Mouse (Mus musculus): ENCODE measurements around the gene Zfp366. TPM values are rescaled to one million over a fixed set of nuclear protein-coding genes. Genes with fewer than 3 reads are reported as not detected.

Gene Zfp366
- polyA plus RNA-seq, 1 experiment, result 9.0 TPM

GRCm38 (mm10) chr13:99196865-99197264 is 12.2 kb downstream of the Zfp366 start:
- Histone ChIP-seq H3K36me3 (ENCODE audit: control insufficient read depth, insufficient read depth, low read length) (no peaks in the 10 kb centered on the region), H3K4me3 (ENCODE audit: extremely low read depth, insufficient read depth, insufficient read length) (no peak overlapping the region), H3K4me1 (ENCODE audit: control insufficient read depth, insufficient read depth, insufficient read length) (no peaks in the 10 kb centered on the region; the same call in 1 of the 2 replicates), H3K27ac (ENCODE audit: insufficient read depth, low read length) (no peak overlapping the region), H3K27me3 (ENCODE audit: control insufficient read depth, insufficient read depth, low read length) (no peaks in the 10 kb centered on the region)
- no peak for TF ChIP-seq CTCF (IDR thresholded peaks at IDR 0.05; ENCODE audit: extremely low read depth, insufficient read depth, insufficient read length, insufficient replicate concordance)
- no peak for TF ChIP-seq POLR2A (IDR thresholded peaks at IDR 0.05; ENCODE audit: low read depth, low read length)
- WGBS, result 67% methylated on average over 4 of the region's 4 CpGs
- DNase-seq (ENCODE audit: low read depth in 1 of 2, low spot score in 2 of 2), result no peak

GRCm38 (mm10) chr13:99201647-99202574 is 17.3 kb downstream of the Zfp366 start:
- no peaks in the 10 kb centered on the region for H3K36me3 ChIP-seq (ENCODE audit: control insufficient read depth, insufficient read depth, low read length)
- no peak overlapping the region for H3K4me3 ChIP-seq (ENCODE audit: extremely low read depth, insufficient read depth, insufficient read length)
- no peaks in the 10 kb centered on the region for H3K4me1 ChIP-seq (ENCODE audit: control insufficient read depth, insufficient read depth, insufficient read length)
- DNase-seq (ENCODE audit: low read depth in 1 of 2, low spot score in 2 of 2), result no peak
- TF ChIP-seq CTCF (IDR thresholded peaks at IDR 0.05; ENCODE audit: extremely low read depth, insufficient read depth, insufficient read length, insufficient replicate concordance) (no peak), POLR2A (IDR thresholded peaks at IDR 0.05; ENCODE audit: low read depth, low read length) (no peak)
- H3K27me3 ChIP-seq (ENCODE audit: control insufficient read depth, insufficient read depth, low read length), result no peaks in the 10 kb centered on the region
- H3K27ac ChIP-seq (ENCODE audit: insufficient read depth, low read length), result 0 out of 2 replicates have a peak overlapping the region, but pooled peaks have one; percentile 17
- 80% methylated on average over 16 of the region's 16 CpGs for WGBS

- no peaks in the 10 kb centered on the region for H3K4me1 ChIP-seq (ENCODE audit: control insufficient read depth, insufficient read depth, insufficient read length)
- H3K36me3 ChIP-seq (ENCODE audit: control insufficient read depth, insufficient read depth, low read length), result no peaks in the 10 kb centered on the region
- H3K27me3 ChIP-seq (ENCODE audit: control insufficient read depth, insufficient read depth, low read length), result no peaks in the 10 kb centered on the region
- 65% methylated on average over 9 of the region's 9 CpGs for WGBS
- no peak for TF ChIP-seq POLR2A (IDR thresholded peaks at IDR 0.05; ENCODE audit: low read depth, low read length)
- no peak for TF ChIP-seq CTCF (IDR thresholded peaks at IDR 0.05; ENCODE audit: extremely low read depth, insufficient read depth, insufficient read length, insufficient replicate concordance)
- H3K27ac ChIP-seq (ENCODE audit: insufficient read depth, low read length), result no peak overlapping the region
- no peak for DNase-seq (ENCODE audit: low read depth in 1 of 2, low spot score in 2 of 2)
- H3K4me3 ChIP-seq (ENCODE audit: extremely low read depth, insufficient read depth, insufficient read length), result no peak overlapping the region
These were observed 22.6 kb downstream of the Zfp366 start for GRCm38 (mm10) chr13:99207214-99207613.

GRCm38 (mm10) chr13:99209859-99210258 is 25.2 kb downstream of the Zfp366 start:
- Histone ChIP-seq H3K4me3 (ENCODE audit: extremely low read depth, insufficient read depth, insufficient read length) (no peak overlapping the region), H3K27me3 (ENCODE audit: control insufficient read depth, insufficient read depth, low read length) (no peaks in the 10 kb centered on the region), H3K36me3 (ENCODE audit: control insufficient read depth, insufficient read depth, low read length) (no peaks in the 10 kb centered on the region), H3K27ac (ENCODE audit: insufficient read depth, low read length) (no peak overlapping the region), H3K4me1 (ENCODE audit: control insufficient read depth, insufficient read depth, insufficient read length) (no peaks in the 10 kb centered on the region)
- DNase-seq (ENCODE audit: low read depth in 1 of 2, low spot score in 2 of 2), result no peak
- WGBS, result 94% methylated on average over 5 of the region's 5 CpGs
- TF ChIP-seq POLR2A (IDR thresholded peaks at IDR 0.05; ENCODE audit: low read depth, low read length), result no peak
- no peak for TF ChIP-seq CTCF (IDR thresholded peaks at IDR 0.05; ENCODE audit: extremely low read depth, insufficient read depth, insufficient read length, insufficient replicate concordance)

GRCm38 (mm10) chr13:99210837-99211236 is 26.2 kb downstream of the Zfp366 start:
- WGBS, result 60% methylated on average over 5 of the region's 5 CpGs
- no peak for TF ChIP-seq POLR2A (IDR thresholded peaks at IDR 0.05; ENCODE audit: low read depth, low read length)
- TF ChIP-seq CTCF (IDR thresholded peaks at IDR 0.05; ENCODE audit: extremely low read depth, insufficient read depth, insufficient read length, insufficient replicate concordance), result no peak
- H3K27ac ChIP-seq (ENCODE audit: insufficient read depth, low read length), result no peak overlapping the region
- H3K4me1 ChIP-seq (ENCODE audit: control insufficient read depth, insufficient read depth, insufficient read length), result no peaks in the 10 kb centered on the region
- no peaks in the 10 kb centered on the region for H3K36me3 ChIP-seq (ENCODE audit: control insufficient read depth, insufficient read depth, low read length)
- DNase-seq (ENCODE audit: low read depth in 1 of 2, low spot score in 2 of 2), result no peak
- H3K4me3 ChIP-seq (ENCODE audit: extremely low read depth, insufficient read depth, insufficient read length), result no peak overlapping the region
- H3K27me3 ChIP-seq (ENCODE audit: control insufficient read depth, insufficient read depth, low read length), result no peaks in the 10 kb centered on the region

GRCm38 (mm10) chr13:99212976-99213375 is 28.4 kb downstream of the Zfp366 start:
- Histone ChIP-seq H3K27me3 (ENCODE audit: control insufficient read depth, insufficient read depth, low read length) (no peaks in the 10 kb centered on the region), H3K36me3 (ENCODE audit: control insufficient read depth, insufficient read depth, low read length) (no peaks in the 10 kb centered on the region), H3K4me1 (ENCODE audit: control insufficient read depth, insufficient read depth, insufficient read length) (no peaks in the 10 kb centered on the region), H3K27ac (ENCODE audit: insufficient read depth, low read length) (no peak overlapping the region), H3K4me3 (ENCODE audit: extremely low read depth, insufficient read depth, insufficient read length) (no peak overlapping the region)
- 87% methylated on average over 5 of the region's 5 CpGs for WGBS
- no peak for DNase-seq (ENCODE audit: low read depth in 1 of 2, low spot score in 2 of 2)
- no peak for TF ChIP-seq CTCF (IDR thresholded peaks at IDR 0.05; ENCODE audit: extremely low read depth, insufficient read depth, insufficient read length, insufficient replicate concordance)
- no peak for TF ChIP-seq POLR2A (IDR thresholded peaks at IDR 0.05; ENCODE audit: low read depth, low read length)

GRCm38 (mm10) chr13:99216005-99216404 is 31.4 kb downstream of the Zfp366 start:
- no peak for DNase-seq (ENCODE audit: low read depth in 1 of 2, low spot score in 2 of 2)
- Histone ChIP-seq H3K4me1 (ENCODE audit: control insufficient read depth, insufficient read depth, insufficient read length) (no peaks in the 10 kb centered on the region), H3K27ac (ENCODE audit: insufficient read depth, low read length) (no peak overlapping the region), H3K36me3 (ENCODE audit: control insufficient read depth, insufficient read depth, low read length) (no peaks in the 10 kb centered on the region), H3K4me3 (ENCODE audit: extremely low read depth, insufficient read depth, insufficient read length) (no peak overlapping the region), H3K27me3 (ENCODE audit: control insufficient read depth, insufficient read depth, low read length) (no peaks in the 10 kb centered on the region)
- WGBS, result 91% methylated on average over 2 of the region's 2 CpGs
- TF ChIP-seq POLR2A (IDR thresholded peaks at IDR 0.05; ENCODE audit: low read depth, low read length) (no peak), CTCF (IDR thresholded peaks at IDR 0.05; ENCODE audit: extremely low read depth, insufficient read depth, insufficient read length, insufficient replicate concordance) (no peak)

All from spleen, adult 2 months (tissue).